Mouse (Mus musculus): ENCODE data around the gene Nosip.
A peak's percentile ranks its signal among the peaks of the same experiment; 100 is the strongest.

Nosip gene

DNA sequence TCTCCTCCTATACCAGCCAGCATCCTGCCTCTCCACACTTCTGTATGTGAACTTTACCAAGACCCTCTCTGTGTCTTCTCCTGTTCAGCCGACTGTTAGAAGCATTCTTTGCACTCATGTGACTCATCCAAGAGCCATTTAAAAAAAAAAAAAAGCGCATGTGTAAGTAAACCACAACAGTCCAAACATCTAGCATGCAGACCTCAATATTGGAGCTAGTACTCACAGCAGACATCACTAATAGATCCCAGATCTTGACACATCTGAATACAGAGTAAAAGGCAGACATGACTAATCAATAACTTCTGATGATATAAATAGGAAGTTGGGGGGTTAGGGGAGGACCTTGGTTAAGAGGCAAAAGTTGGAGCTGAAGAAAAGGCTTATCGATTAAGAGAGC is 26.6 kb upstream of the Nosip start:
- DNase-seq (ENCODE audit: extremely low spot score, low spot score): no peak

DNA sequence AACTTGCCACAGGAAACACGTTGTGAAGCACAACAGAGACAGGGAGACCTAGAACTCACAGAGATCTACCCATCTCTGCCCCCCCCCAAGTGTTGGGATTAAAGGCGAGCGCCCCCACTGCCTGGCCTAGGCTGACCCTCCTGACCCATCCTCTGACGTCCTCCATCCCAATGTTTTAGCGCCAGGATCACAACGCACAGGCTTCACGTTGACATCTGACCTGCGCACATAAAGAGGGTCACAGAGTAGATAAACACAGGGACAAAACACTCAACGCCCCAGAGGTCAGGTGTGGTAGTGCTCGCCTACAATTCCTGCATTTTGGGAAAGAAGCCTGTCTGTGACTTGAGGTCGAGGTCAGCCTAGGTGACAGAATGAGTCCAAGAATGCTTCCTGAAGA is 25.5 kb upstream of the Nosip start:
- no peak for DNase-seq (ENCODE audit: extremely low spot score, low spot score)

DNA sequence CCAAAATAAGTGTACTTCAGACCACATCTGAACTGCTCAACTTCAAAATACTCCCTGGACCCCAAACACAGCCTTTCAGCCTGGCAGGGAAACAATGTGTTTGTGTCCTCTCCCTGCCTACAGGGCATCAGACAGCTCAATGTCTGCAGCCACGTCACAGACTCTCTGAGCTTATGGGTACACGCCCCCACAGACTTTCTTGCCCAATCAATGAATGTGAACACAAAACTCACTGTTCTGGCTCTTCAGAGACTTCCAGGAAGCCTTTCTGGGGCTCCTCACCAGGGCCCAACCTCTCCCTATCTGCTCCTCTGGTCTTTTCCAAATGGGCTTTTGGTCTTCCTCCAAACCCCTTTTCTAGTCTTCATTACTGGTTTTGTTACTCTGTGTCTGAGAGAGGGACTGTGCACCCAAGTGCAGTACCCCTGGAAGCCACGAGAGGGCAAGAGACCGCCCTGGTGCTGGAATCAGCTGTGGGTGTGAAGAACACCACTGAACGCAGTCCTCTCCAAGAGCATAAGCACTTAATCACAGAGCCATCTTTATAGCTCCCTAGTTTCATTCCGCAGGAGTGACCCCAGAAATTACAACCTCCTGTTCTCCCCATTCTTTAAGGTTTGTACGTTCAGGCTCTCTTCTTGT is 24.4 kb upstream of the Nosip start:
- DNase-seq (ENCODE audit: extremely low spot score, low spot score): peak; percentile 52

GRCm38 (mm10) chr7:45038411-45038810 is 23.8 kb upstream of the Nosip start:
- no peak for DNase-seq (ENCODE audit: extremely low spot score, low spot score)

DNA sequence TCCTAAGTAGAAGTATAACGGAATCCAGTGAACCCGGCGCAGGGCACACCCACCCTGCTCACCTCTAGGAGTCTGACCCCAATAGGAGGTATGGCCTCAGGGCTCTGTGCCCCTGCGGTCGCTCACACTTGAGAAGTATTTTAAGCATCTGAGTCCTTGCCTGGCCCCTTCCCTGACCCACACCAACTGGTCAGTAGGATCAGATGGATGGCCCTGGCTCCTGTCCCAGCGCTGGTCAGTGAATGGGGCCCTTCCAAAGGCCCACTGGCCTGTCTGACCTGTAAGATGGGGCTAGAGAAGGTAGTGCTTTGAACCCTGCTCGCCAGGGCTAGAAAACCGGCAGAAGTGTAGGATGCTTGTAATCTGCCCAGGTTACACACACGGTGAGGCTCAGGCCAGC is 21.4 kb upstream of the Nosip start:
- DNase-seq (ENCODE audit: extremely low spot score, low spot score): no peak

DNA sequence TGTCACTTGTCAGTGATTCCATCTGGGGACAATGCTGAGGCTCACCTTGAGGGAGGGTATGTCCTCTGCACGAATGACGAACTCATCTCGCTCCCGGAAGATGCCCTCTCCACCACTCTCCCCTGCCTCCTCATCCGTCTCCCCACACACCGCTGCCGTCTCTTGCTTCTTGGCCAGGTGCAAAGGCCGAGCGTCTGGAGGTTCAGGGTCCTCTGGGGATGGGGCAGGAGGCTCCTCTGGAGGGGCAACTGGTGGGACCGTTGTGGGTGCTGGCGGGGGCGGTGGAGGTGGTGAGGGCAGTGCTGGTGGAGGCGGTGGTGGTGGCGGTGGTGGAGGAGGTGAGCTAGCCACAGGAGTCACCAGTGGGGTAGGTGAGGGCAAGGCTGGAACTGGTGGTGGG is 18.9 kb upstream of the Nosip start:
- no peak for DNase-seq (ENCODE audit: extremely low spot score, low spot score)

DNA sequence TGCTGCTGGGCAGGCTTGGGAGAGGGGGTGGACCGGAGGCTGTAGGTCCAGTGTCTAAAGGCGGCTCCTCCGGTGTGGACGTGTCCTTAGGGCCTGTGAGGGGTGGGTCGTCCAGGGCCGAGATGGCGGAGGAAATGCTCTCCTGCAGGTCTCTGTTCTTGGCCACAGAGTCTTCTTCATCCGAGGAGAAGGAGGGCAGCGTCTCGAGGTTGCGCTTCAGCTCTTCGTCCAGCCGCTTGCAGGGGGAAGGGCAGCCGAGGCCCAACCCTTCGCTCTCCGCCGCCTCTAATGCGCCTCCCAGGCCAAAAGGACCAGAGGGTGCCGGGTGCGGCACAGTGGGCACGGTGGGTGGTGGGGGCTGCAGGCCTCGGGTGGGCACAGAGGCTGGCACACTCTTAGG is 16.5 kb upstream of the Nosip start:
- no peak for DNase-seq (ENCODE audit: extremely low spot score, low spot score)

- no peak for DNase-seq (ENCODE audit: extremely low spot score, low spot score)
Measured at GRCm38 (mm10) chr7:45046853-45047350, 15.3 kb upstream of the Nosip start.

DNA sequence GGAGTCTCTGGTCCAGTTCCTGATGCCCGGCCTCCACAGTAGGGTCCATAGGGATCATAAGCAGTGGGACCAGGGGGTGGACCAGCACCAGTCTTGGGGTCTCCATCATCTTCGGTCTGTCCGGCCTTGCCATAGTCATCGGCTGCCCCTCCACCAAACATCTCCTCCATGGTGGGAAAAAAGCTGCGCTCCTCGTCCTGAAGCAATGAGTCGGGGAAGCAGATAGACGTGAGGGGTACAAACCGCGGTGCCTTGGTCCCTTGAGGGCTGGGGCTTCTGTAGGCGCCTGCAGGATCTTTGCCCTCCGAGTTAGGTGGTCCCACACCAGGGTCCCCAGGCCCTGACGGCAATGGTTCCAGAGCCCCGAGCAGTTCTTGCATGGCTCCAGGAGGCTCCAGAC is 14.7 kb upstream of the Nosip start:
- DNase-seq (ENCODE audit: extremely low spot score, low spot score): no peak

DNA sequence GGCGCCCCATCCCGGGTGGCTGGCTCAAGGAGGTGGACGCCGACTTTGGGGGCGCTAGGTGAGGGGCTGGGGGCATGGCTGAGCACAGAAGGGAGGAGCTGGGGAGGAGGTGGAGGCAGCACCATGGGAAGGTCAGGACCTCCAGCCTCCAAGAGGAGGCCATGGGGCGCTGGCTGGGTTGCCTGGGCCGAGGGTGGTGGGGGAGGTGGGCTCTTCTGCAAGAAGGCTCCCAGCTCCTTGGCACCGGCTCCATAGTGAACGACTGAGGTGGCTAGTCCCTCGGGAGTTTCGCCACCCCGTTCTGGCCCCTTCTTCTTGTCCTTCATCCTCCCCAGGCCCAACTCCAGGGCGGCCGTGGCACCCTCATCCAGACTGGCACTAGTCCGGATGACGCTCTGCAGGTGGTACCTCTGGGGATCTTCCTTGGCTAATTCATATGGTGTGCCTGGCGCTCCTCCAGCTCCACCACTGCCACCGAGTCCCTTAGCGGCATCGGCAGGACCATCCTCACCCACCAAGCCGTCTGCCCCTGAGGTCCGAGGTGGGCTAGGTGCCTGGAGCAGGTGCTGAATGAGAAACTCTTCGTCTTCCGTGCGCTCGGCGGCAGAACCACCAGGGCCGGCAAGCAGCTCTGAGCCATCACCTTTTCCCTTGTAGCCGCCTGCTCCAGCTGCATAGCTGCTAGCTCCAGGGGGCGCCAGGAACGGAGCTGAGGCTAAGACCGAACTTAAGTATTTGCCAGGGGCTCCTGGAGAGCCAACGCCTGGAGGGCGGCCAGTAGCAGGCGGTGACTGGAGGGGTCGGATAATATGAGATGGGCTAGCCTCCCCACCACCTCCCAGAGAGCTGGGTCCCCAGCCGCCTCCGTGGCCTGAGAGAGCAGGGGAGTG is 14.0 kb upstream of the Nosip start:
- DNase-seq (ENCODE audit: extremely low spot score, low spot score): no peak

DNA sequence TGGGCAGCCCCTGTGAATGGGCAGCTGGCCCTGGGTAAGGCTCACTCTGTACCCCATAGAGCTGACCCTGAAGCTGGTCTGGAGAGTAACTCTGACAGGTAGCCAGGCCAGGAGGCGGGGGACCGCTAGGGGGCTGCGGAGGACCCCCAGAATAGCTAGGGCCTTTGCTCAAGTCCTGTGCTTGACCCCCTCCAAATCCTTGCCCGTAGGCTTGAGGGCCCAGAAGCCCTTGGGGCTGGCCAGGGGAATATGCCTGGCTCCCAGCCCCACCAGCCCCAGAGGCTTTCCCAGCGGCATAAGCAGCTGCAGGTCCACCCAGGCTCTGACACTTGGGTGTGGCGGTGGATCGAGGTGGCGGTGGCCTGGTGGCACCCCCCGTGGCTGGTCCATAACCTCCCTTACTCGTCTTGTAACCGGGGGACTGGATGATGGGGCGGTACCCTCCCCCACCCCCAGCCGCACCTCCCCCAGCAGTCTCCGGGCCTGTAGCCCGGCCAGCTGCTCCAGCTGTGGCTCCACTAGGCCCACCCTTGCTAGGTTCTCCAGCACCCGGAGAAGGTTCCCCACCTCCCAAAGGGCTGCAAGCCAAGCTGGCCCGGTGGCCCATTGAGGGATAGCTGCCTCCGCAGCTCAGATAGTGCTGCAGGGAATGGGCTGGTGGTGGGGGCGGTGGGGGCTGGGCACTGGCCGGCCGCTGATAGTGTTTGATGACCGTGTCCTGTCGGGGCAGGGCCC is 13.1 kb upstream of the Nosip start:
- DNase-seq (ENCODE audit: extremely low spot score, low spot score): no peak

GRCm38 (mm10) chr7:45050945-45051600 is 11.2 kb upstream of the Nosip start:
- peak; percentile 79 for DNase-seq (ENCODE audit: extremely low spot score, low spot score)

DNA sequence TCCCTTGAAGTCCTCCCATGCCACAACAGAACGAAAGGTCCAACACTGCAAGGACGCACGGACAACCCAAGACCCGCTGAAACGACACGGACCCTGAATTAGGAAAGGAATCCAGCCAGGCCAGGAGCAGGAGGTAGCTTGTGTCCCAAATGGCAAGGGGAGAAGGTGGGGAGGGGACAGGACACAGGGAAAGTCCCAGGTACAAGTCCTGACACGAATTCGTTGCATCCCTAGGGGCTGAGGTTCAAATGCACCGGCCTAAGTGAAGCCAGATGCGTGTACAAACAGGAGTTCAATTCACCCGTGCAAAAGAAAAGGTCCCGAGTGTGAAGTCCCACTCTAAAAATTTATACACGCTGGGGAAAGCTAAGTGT is 10.6 kb upstream of the Nosip start:
- DNase-seq (ENCODE audit: extremely low spot score, low spot score): peak; percentile 34

DNA sequence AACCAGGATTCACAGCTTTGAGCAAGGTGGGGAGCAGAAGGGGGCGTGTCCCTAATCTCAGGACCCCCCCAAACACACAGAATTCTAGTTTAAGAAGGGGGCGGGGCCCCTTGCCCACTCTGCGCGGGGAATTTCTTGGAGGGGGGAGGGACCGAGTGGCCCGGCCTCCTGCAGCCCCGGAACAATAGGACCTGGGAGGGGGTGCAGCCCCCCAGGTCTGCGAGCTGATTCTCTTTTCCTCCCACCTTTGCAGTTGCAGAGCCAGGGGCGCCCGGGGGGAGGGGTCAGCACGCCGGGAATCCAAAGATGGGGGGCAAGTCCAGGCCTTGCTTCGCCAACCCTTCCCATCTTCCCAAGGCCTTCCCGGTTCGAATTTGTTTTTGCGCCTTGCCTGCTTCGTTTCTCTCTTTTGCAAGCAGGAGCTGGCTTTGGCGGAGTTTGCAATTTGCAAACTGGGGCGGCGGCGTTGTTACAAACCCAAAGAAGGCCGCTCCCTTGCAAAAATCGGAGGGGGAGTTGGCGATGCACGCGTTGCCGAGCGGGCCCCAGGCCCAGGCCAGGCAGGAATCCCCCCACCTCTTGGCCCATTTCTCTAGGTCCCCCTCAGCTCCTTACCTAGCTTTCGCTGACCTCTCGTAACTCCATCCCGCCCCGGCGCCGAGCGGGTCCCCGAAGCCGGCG is 9.9 kb upstream of the Nosip start:
- no peak for DNase-seq (ENCODE audit: extremely low spot score, low spot score)

GRCm38 (mm10) chr7:45052862-45053116 is 9.4 kb upstream of the Nosip start, which contains the start of gene Prr12:
Prr12 (minus strand) TSS chr7:45052881.
- DNase-seq (ENCODE audit: extremely low spot score, low spot score): no peak

DNA sequence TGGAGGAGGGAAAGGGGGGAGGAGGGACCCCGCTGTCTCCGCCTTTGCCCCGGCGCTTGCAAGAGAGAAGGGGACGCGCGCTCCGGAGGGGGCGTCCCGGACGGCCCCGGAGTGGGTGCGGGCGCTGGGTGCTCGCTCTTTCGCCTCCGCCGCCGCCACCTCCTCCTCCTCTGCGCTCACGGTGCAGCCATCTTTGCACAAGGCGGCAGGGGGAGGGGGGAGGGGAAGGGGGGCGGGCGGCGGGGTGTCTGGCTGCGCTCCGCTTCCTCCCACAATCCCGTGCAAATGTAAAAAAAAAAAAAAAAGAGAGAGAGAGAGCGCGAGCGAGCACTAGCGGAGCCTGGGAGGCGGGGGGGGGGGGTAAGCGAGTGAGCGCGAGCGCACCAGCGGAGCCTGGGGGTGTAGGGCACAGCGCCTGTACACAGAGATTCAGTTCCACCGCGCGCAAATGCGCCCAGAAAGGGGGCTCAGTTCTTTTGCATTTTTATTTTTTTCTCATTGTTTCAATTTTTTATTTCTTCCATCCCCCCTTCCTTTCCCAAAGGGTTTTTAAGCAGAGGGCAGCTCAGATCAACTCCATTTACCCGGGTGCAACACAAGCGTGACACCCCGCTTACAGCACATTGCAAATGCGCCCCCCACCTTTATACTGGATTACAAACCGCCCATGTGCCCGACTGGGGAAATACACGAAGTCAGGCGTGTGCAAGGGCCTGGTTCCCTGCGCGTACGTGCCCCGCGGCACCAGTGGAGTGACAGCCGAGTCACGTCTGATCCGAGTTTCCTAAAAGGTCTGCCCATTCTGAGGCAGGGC is 8.9 kb upstream of the Nosip start:
- DNase-seq (ENCODE audit: extremely low spot score, low spot score): peak; percentile 85

DNA sequence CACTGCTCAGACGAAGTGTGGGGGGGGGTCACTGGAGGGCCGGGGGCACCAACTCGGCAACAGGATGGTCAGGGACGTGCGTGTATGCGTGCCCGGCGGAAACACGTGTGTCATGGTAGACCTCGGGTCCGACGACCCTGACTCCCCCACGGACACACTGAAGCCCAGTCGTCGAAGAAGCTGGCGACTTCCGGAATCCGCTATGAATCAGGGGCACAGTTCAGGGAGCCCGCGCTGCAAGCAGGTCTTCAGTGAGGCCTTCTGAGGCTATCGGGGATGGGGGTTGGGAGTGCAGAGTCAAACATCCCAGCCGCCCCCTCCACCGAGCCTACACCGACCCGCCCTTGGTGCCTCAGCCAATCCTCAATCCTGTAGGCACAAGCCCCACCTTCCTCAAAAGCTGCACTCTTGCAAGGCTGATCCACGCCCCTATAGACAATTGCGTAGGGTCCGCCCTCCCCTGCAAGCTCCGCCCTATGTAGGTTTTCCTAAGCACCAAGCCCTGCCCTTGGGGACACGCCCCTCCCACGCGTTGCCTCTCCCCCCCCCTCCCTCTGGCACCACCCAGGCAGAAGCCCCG is 8.2 kb upstream of the Nosip start:
- DNase-seq (ENCODE audit: extremely low spot score, low spot score): peak; percentile 91

- no peak for DNase-seq (ENCODE audit: extremely low spot score, low spot score)
Measured at GRCm38 (mm10) chr7:45056329-45056971, 5.8 kb upstream of the Nosip start.

DNA sequence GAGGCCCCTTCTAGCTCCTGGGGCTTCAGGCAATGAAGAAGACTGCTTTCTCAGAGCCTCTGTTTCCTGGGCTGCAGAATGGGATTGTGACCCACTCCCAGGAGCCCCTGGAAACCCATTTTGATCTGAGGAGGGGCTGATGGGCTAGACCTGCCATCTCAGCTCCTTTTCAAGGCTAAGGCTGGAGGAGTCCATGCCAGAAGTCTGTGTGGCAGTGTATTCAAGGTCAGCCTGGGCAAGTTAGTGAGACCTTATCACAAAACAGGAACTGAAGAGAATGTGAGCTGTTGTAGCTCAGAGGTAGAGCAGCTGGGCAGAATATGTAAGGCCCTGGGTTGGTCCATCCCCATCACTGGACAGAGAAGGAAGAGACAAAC is 5.3 kb upstream of the Nosip start:
- no peak for DNase-seq (ENCODE audit: extremely low spot score, low spot score)
